Mouse (Mus musculus): ENCODE results near the gene Hdac9.

- TF ChIP-seq TAL1 (IDR thresholded peaks at IDR 0.05; ENCODE audit: low read length) (no peak), GATA1 (IDR thresholded peaks at IDR 0.05; ENCODE audit: low read length) (no peak)
These were observed 322.6 kb downstream of the Hdac9 start for GRCm38 (mm10) chr12:34594167-34594793.
